Mouse (Mus musculus) intestine, postnatal 0 days (tissue): ENCODE results near the gene Dlx2. TPM values are rescaled to one million over a fixed set of nuclear protein-coding genes. Genes with fewer than 3 reads are reported as not detected.

Experiments
- ATAC-seq: fragments of 200-750 bp; cut with Nextera tagmentation; 2 replicates; pipeline ENCODE4 v1.8.0; 2017; ENCODE audit warnings: mild to moderate bottlenecking, moderate TSS enrichment, moderate library complexity
- H3K27ac ChIP-seq: fragments of 300-500 bp; sonication (generic); 2 replicates; pipeline ENCODE4 v1.5.1; 2014; ENCODE audit warnings: mild to moderate bottlenecking, low read depth, low read length, moderate library complexity
- H3K27me3 ChIP-seq: fragments of 300-500 bp; sonication (generic); replicated peaks from 2 replicates; pipeline ENCODE4 v1.6.1; 2014; ENCODE audit warnings: low read length, mixed read lengths; ENCODE audit not compliant: control insufficient read depth, insufficient read depth
- H3K36me3 ChIP-seq: fragments of 300-500 bp; sonication (generic); 2 replicates; pipeline ENCODE4 v1.6.1; 2014; ENCODE audit warnings: mild to moderate bottlenecking, moderate library complexity; ENCODE audit not compliant: control insufficient read depth, insufficient read depth
- H3K4me1 ChIP-seq: fragments of 300-500 bp; sonication (generic); replicated peaks from 2 replicates; pipeline ENCODE4 v1.6.1; 2014; ENCODE audit warnings: antibody characterized with exemption, low read length, mixed read lengths; ENCODE audit not compliant: control insufficient read depth, insufficient read depth
- H3K4me2 ChIP-seq: fragments of 300-500 bp; sonication (generic); replicated peaks from 2 replicates; pipeline ENCODE4 v1.6.1; 2014; ENCODE audit warnings: low read depth, mild to moderate bottlenecking, moderate library complexity
- H3K4me3 ChIP-seq: fragments of 300-500 bp; sonication (generic); 2 replicates; pipeline ENCODE4 v1.5.1; 2014; ENCODE audit warnings: low read depth, low read length
- H3K9ac ChIP-seq: fragments of 300-500 bp; sonication (generic); 2 replicates; pipeline ENCODE4 v1.6.1; 2014; ENCODE audit warnings: mild to moderate bottlenecking, low read depth, low read length
- H3K9me3 ChIP-seq: fragments of 300-500 bp; sonication (generic); 2 replicates; pipeline ENCODE4 v1.6.1; 2016; ENCODE audit warnings: mixed run types; ENCODE audit not compliant: control insufficient read depth
- CTCF ChIP-seq: sonication (generic); IDR thresholded peaks from 2 replicates; pipeline ENCODE4 v1.5.1; 2016; ENCODE audit warnings: low read depth, mild to moderate bottlenecking, control low read depth, antibody characterized with exemption, moderate library complexity
- WGBS: fragments of 180-500 bp; shearing (Covaris S2); extraction: QIAGEN DNeasy Blood & Tissue Kit; methylation state at CpG from one replicate; pipeline ENCODE4 v1.1.7; 2014; 5-methylcytosine and 5-hydroxymethylcytosine counted together
- polyA plus RNA-seq: library from polyadenylated mRNA; unstranded; fragments of >200 nt; fragmentation: Nextera tagmentation; extraction: Ambion mirVana; gene quantifications from 2 replicates; pipeline ENCODE4 v1.2.1, GENCODE M21; 2015

Dlx2 gene
- polyA plus RNA-seq, 1 experiment from 2014 or later = 1.3 TPM

- Histone ChIP-seq H3K27me3 (no peaks in the 10 kb centered on the region), H3K36me3 (no peaks in the 10 kb centered on the region), H3K9ac (no peak overlapping the region), H3K9me3 (no peaks in the 10 kb centered on the region), H3K27ac (no peak overlapping the region), H3K4me1 (no peaks in the 10 kb centered on the region), H3K4me3 (no peak overlapping the region), H3K4me2 (no peak overlapping the region)
- ATAC-seq = no peak
- TF ChIP-seq CTCF = no peak
- WGBS = 59% methylated on average over 4 of the region's 4 CpGs
These were observed 27.2 kb upstream of the Dlx2 start for GRCm38 (mm10) chr2:71573736-71574135.

- Histone ChIP-seq H3K27me3 (no peaks in the 10 kb centered on the region), H3K4me3 (no peak overlapping the region), H3K9ac (no peak overlapping the region), H3K9me3 (no peaks in the 10 kb centered on the region), H3K4me2 (no peak overlapping the region), H3K4me1 (no peaks in the 10 kb centered on the region), H3K27ac (no peak overlapping the region), H3K36me3 (no peaks in the 10 kb centered on the region)
- WGBS = 68% methylated on average over 9 of the region's 9 CpGs
- ATAC-seq = no peak
- no peak for TF ChIP-seq CTCF
These were observed 19.9 kb upstream of the Dlx2 start for GRCm38 (mm10) chr2:71566466-71566865.

DNA sequence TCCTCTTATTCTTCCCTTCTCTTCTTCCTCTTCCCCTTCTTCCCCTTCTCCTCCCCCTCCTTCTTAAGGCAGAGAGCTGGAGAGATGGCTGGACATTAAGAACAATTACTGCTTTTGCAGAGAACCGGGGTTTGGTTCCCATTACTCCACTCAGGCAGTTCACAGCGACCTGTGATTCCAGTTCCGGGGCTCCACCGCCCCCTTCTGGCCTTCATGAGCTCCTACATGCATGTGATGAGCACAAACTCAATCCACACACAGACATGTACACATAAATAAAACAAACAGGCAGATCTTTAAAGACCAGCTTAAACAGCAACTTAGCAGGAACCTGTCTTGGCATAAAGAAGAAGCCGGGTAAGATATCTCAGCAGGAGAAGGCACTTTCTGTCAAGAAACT is 9.5 kb upstream of the Dlx2 start:
- H3K4me1 ChIP-seq = no peaks in the 10 kb centered on the region
- H3K27ac ChIP-seq = no peak overlapping the region
- H3K4me3 ChIP-seq = no peak overlapping the region
- H3K9me3 ChIP-seq = no peaks in the 10 kb centered on the region
- H3K9ac ChIP-seq = no peak overlapping the region
- no peaks in the 10 kb centered on the region for H3K36me3 ChIP-seq
- WGBS = 64% methylated on average over 5 of the region's 5 CpGs
- H3K4me2 ChIP-seq = no peak overlapping the region
- peaks cover 33% of the 10 kb centered on the region for H3K27me3 ChIP-seq
- ATAC-seq = no peak
- TF ChIP-seq CTCF = no peak

GRCm38 (mm10) chr2:71551704-71552103 is 5.2 kb upstream of the Dlx2 start:
- H3K4me1 ChIP-seq = no peaks in the 10 kb centered on the region
- H3K27me3 ChIP-seq = peaks cover 70% of the 10 kb centered on the region
- no peak for ATAC-seq
- no peak overlapping the region for H3K9ac ChIP-seq
- H3K27ac ChIP-seq = no peak overlapping the region
- no peaks in the 10 kb centered on the region for H3K36me3 ChIP-seq
- under 1% methylated on average over 18 of the region's 18 CpGs for WGBS
- TF ChIP-seq CTCF = no peak
- no peak overlapping the region for H3K4me2 ChIP-seq
- H3K4me3 ChIP-seq = no peak overlapping the region
- H3K9me3 ChIP-seq = no peaks in the 10 kb centered on the region

GRCm38 (mm10) chr2:71550330-71550729 is 3.8 kb upstream of the Dlx2 start:
- Histone ChIP-seq H3K27me3 (peaks cover 82% of the 10 kb centered on the region), H3K9ac (no peak overlapping the region), H3K4me2 (no peak overlapping the region), H3K36me3 (no peaks in the 10 kb centered on the region), H3K4me1 (no peaks in the 10 kb centered on the region), H3K9me3 (no peaks in the 10 kb centered on the region), H3K27ac (no peak overlapping the region), H3K4me3 (no peak overlapping the region)
- no peak for TF ChIP-seq CTCF
- 19% methylated on average over 3 of the region's 3 CpGs for WGBS
- ATAC-seq = no peak

GRCm38 (mm10) chr2:71547829-71548228 is 1.3 kb upstream of the Dlx2 start:
- peak; percentile 87 for TF ChIP-seq CTCF
- Histone ChIP-seq H3K4me1 (no peaks in the 10 kb centered on the region), H3K9me3 (no peaks in the 10 kb centered on the region), H3K4me2 (no peak overlapping the region), H3K27me3 (peaks cover 92% of the 10 kb centered on the region), H3K36me3 (no peaks in the 10 kb centered on the region), H3K27ac (no peak overlapping the region), H3K4me3 (no peak overlapping the region), H3K9ac (no peak overlapping the region)
- no peak for ATAC-seq
- WGBS = 3% methylated on average over 8 of the region's 8 CpGs
